Mouse (Mus musculus) limb, embryonic 15.5 days (tissue): ENCODE data around the gene Mapkapk2. TPM values are rescaled to one million over a fixed set of nuclear protein-coding genes. Genes with fewer than 3 reads are reported as not detected.

Source experiments
- ATAC-seq: fragments of 200-750 bp; cut with Nextera tagmentation; 2 replicates; pipeline ENCODE4 v1.8.0; 2017; ENCODE audit warnings: low read depth, moderate TSS enrichment; ENCODE audit not compliant: insufficient number of reproducible peaks, low FRiP score, low TSS enrichment
- H3K27ac ChIP-seq: fragments of 300-500 bp; sonication (generic); 2 replicates; pipeline ENCODE4 v1.5.1; 2015; ENCODE audit warnings: moderate library complexity, mild to moderate bottlenecking, inconsistent platforms
- H3K27me3 ChIP-seq: fragments of 300-500 bp; sonication (generic); 2 replicates; pipeline ENCODE4 v1.6.1; 2015; ENCODE audit warnings: inconsistent platforms
- H3K36me3 ChIP-seq: fragments of 300-500 bp; sonication (generic); 2 replicates; pipeline ENCODE4 v1.6.1; 2015; ENCODE audit warnings: inconsistent platforms
- H3K4me1 ChIP-seq: fragments of 300-500 bp; sonication (generic); 2 replicates; pipeline ENCODE4 v1.6.1; 2015; ENCODE audit warnings: inconsistent platforms
- H3K4me2 ChIP-seq: fragments of 300-500 bp; sonication (generic); 2 replicates; pipeline ENCODE4 v1.6.1; 2015; ENCODE audit warnings: mild to moderate bottlenecking, inconsistent platforms
- H3K4me3 ChIP-seq: fragments of 300-500 bp; sonication (generic); 2 replicates; pipeline ENCODE4 v1.5.1; 2015; ENCODE audit warnings: mild to moderate bottlenecking, inconsistent platforms
- H3K9ac ChIP-seq: fragments of 300-500 bp; sonication (generic); 2 replicates; pipeline ENCODE4 v1.6.1; 2015; ENCODE audit warnings: inconsistent platforms
- H3K9me3 ChIP-seq: fragments of 300-500 bp; sonication (generic); 2 replicates; pipeline ENCODE4 v1.6.1; 2016; ENCODE audit warnings: inconsistent platforms
- WGBS: fragments of 180-500 bp; shearing (Covaris S2); methylation state at CpG from one replicate; pipeline ENCODE4 v1.1.7; 2015; 5-methylcytosine and 5-hydroxymethylcytosine counted together
- polyA plus RNA-seq: library from polyadenylated mRNA; unstranded; fragments of >200 nt; fragmentation: Nextera tagmentation; extraction: Ambion mirVana; gene quantifications from 2 replicates; pipeline ENCODE4 v1.2.1, GENCODE M21; 2015

Gene Mapkapk2
- polyA plus RNA-seq, 1 experiment from 2014 or later = 36.1 TPM

DNA sequence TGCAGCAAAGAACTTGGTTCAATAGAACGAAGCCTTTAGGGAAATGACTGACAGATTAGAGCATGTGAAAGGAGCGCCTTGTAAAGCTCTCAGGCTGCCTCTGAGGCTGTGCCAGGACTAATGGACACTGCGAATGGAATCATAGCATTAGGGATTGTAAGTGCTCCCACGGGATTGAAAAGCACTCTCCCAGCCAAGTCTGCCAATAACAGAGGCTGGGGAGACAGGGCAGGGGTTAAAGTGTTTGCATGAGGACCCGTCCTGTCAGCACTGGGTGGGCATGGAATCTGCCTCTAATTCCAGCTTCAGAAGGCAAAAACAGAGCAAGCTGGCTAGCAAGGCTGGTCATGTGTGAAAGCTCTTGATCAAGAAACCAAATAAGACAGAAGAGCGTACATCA lies 36.6 kb upstream of the Mapkapk2 start:
- WGBS = 63% methylated on average over 6 of the region's 6 CpGs
- H3K36me3 ChIP-seq = peaks cover 7% of the 10 kb centered on the region
- no peak overlapping the region for H3K4me2 ChIP-seq
- H3K4me3 ChIP-seq = no peak overlapping the region
- H3K4me1 ChIP-seq = 0 out of 2 replicates have a peak, but pooled peaks cover 5% of the 10 kb centered on the region
- H3K27ac ChIP-seq = no peak overlapping the region
- no peak overlapping the region for H3K9ac ChIP-seq
- no peaks in the 10 kb centered on the region for H3K9me3 ChIP-seq
- peaks cover 3% of the 10 kb centered on the region; the same call in 1 of the 2 replicates for H3K27me3 ChIP-seq
- no peak for ATAC-seq

GRCm38 (mm10) chr1:131125987-131126744 lies 28.5 kb upstream of the Mapkapk2 start:
- Histone ChIP-seq H3K4me3 (no peak overlapping the region), H3K9me3 (no peaks in the 10 kb centered on the region), H3K27me3 (no peaks in the 10 kb centered on the region), H3K4me2 (no peak overlapping the region), H3K27ac (no peak overlapping the region), H3K4me1 (no peaks in the 10 kb centered on the region), H3K9ac (no peak overlapping the region), H3K36me3 (peaks cover 15% of the 10 kb centered on the region)
- no peak for ATAC-seq
- WGBS = 58% methylated on average over 11 of the region's 11 CpGs

DNA sequence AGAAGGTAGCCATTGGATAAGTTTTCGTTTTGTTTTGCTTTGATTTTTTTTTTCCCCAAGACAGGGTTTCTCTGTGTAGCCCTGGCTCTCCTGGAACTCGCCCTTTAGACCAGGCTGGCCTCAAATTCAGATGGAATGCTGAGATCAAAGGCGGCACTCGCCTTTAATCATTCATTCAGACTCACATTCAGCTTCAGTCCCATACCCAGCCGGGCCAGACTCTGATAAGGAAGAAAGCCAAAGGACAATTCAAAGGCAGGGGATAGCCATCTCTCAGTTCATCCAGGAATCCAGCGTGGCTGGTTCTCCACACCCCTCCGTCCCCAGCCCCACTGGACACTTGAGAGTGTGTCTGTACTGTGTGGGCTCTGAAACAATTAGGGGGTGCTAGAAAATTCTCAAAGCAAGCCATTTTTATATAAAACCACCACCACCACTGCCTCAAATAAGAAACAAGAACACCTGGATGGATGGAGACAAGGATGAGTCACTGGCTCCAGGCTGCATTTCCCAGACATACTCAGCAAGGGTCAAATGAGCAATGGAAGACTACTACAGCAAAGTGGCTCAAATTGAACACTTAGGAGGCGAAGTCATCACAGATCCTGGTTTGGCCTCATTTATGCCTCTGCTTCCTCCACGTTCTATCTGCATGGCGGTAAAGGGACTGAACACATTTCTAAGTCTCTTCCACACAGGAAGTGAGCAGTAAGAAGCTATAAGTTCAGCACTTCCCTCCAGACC lies 26.1 kb upstream of the Mapkapk2 start:
- H3K4me3 ChIP-seq = no peak overlapping the region
- no peak overlapping the region for H3K27ac ChIP-seq
- H3K27me3 ChIP-seq = no peaks in the 10 kb centered on the region
- H3K4me1 ChIP-seq = no peaks in the 10 kb centered on the region
- no peak overlapping the region for H3K9ac ChIP-seq
- 57% methylated on average over 10 of the region's 10 CpGs for WGBS
- no peak overlapping the region for H3K4me2 ChIP-seq
- H3K9me3 ChIP-seq = no peaks in the 10 kb centered on the region
- 0 out of 2 replicates have a peak, but pooled peaks cover 2% of the 10 kb centered on the region for H3K36me3 ChIP-seq
- no peak for ATAC-seq

DNA sequence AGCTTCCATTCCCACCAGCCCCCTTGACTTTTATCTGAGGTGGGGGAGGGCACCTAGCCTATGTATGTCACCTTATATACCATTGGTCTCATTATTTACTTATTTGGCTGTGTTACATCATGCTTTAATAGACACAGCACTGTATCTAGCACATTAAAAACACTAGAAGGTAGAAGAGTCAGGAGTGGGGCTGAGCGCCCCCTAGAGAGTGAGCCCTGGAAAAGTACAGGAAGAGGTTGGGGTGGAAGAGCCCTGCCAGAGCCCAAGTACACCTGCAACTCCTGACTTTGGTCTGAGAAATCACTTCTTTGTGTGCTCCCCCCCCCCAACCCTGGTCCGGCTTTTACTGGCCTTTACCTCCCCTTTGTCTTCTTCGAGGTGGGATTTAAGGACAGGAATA lies 24.4 kb upstream of the Mapkapk2 start:
- H3K9ac ChIP-seq = no peak overlapping the region
- no peaks in the 10 kb centered on the region for H3K27me3 ChIP-seq
- no peak overlapping the region for H3K4me2 ChIP-seq
- no peak for ATAC-seq
- H3K36me3 ChIP-seq = no peaks in the 10 kb centered on the region
- 41% methylated on average over 3 of the region's 3 CpGs for WGBS
- no peak overlapping the region for H3K27ac ChIP-seq
- H3K9me3 ChIP-seq = no peaks in the 10 kb centered on the region
- H3K4me3 ChIP-seq = no peak overlapping the region
- no peaks in the 10 kb centered on the region for H3K4me1 ChIP-seq

DNA sequence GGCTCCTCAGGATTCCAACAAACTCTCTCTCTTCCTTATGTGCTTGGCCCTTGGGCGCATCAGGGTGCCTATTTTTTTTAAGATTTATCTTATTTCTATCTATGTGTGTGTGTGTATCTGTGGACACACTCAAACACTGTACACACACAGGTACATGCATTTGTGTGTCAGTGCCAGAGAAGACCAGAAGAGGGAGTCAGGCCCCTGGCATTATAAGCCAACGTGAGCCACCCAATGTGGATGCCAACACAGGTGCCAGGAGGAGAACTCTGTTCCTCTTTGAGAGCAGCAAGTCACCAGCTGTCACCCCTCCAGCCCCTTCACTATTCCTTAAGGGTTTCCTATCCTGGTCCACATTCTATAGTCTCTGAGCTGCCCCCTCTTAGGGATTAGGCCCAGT lies 21.4 kb upstream of the Mapkapk2 start:
- Histone ChIP-seq H3K9me3 (no peaks in the 10 kb centered on the region), H3K9ac (no peak overlapping the region), H3K4me3 (no peak overlapping the region), H3K4me1 (peaks cover 8% of the 10 kb centered on the region; the same call in 1 of the 2 replicates), H3K27ac (no peak overlapping the region), H3K36me3 (no peaks in the 10 kb centered on the region), H3K27me3 (no peaks in the 10 kb centered on the region), H3K4me2 (no peak overlapping the region)
- ATAC-seq = 0 out of 2 replicates have a peak, but pooled peaks have one; percentile 32
- 70% methylated on average over 2 of the region's 2 CpGs for WGBS

GRCm38 (mm10) chr1:131118530-131118929 lies 20.9 kb upstream of the Mapkapk2 start:
- H3K27ac ChIP-seq = no peak overlapping the region
- WGBS = 44% methylated on average over 10 of the region's 10 CpGs
- no peaks in the 10 kb centered on the region for H3K9me3 ChIP-seq
- H3K36me3 ChIP-seq = no peaks in the 10 kb centered on the region
- H3K4me2 ChIP-seq = no peak overlapping the region
- no peak for ATAC-seq
- peaks cover 8% of the 10 kb centered on the region; the same call in 1 of the 2 replicates for H3K4me1 ChIP-seq
- H3K27me3 ChIP-seq = no peaks in the 10 kb centered on the region
- H3K4me3 ChIP-seq = no peak overlapping the region
- H3K9ac ChIP-seq = no peak overlapping the region

DNA sequence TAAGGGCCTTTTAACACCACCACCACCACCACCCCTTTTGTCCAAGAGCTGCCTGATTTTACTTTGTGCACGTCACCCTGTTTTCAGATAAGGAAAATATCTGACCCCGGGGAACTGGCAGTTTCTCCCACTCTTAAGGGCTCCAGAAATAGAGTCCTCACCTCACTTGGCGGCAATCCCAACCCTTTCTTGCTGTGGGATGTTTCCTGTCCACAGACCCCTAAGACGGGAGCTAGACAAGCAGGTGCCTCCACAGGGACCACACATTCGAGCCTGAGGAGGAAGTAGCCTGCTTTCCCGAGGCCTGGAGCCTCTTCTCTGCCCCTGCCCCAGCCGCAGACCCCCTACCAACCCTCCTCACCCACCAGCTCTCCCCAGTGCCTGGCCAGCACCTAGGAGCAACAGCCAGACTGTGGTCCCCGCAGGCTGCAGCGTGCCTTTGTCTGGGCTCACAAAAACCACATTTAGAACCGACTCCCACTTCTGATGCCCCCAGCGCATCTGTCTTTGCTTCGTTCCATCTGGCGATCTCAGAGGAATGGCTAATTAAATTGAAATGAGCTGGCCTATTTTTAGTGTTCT lies 18.9 kb upstream of the Mapkapk2 start:
- no peak overlapping the region for H3K27ac ChIP-seq
- 59% methylated on average over 13 of the region's 13 CpGs for WGBS
- no peaks in the 10 kb centered on the region for H3K9me3 ChIP-seq
- peaks cover 14% of the 10 kb centered on the region for H3K4me1 ChIP-seq
- H3K36me3 ChIP-seq = no peaks in the 10 kb centered on the region
- H3K4me2 ChIP-seq = no peak overlapping the region
- no peak overlapping the region for H3K4me3 ChIP-seq
- no peak for ATAC-seq
- H3K27me3 ChIP-seq = no peaks in the 10 kb centered on the region
- H3K9ac ChIP-seq = no peak overlapping the region

GRCm38 (mm10) chr1:131115932-131116331 lies 18.3 kb upstream of the Mapkapk2 start:
- H3K9ac ChIP-seq = no peak overlapping the region
- H3K4me3 ChIP-seq = no peak overlapping the region
- no peaks in the 10 kb centered on the region for H3K9me3 ChIP-seq
- no peak overlapping the region for H3K27ac ChIP-seq
- H3K4me1 ChIP-seq = peaks cover 16% of the 10 kb centered on the region
- WGBS = 11% methylated on average over 6 of the region's 6 CpGs
- no peaks in the 10 kb centered on the region for H3K27me3 ChIP-seq
- no peaks in the 10 kb centered on the region for H3K36me3 ChIP-seq
- no peak for ATAC-seq
- no peak overlapping the region for H3K4me2 ChIP-seq

- Histone ChIP-seq H3K4me2 (no peak overlapping the region), H3K27ac (0 out of 2 replicates have a peak overlapping the region, but pooled peaks have one; percentile 4), H3K36me3 (no peaks in the 10 kb centered on the region), H3K4me1 (peaks cover 34% of the 10 kb centered on the region), H3K4me3 (no peak overlapping the region), H3K9ac (no peak overlapping the region), H3K9me3 (no peaks in the 10 kb centered on the region), H3K27me3 (no peaks in the 10 kb centered on the region)
- ATAC-seq = no peak
- WGBS = 22% methylated on average over 6 of the region's 6 CpGs
Measured at GRCm38 (mm10) chr1:131112576-131112975, 14.9 kb upstream of the Mapkapk2 start.

DNA sequence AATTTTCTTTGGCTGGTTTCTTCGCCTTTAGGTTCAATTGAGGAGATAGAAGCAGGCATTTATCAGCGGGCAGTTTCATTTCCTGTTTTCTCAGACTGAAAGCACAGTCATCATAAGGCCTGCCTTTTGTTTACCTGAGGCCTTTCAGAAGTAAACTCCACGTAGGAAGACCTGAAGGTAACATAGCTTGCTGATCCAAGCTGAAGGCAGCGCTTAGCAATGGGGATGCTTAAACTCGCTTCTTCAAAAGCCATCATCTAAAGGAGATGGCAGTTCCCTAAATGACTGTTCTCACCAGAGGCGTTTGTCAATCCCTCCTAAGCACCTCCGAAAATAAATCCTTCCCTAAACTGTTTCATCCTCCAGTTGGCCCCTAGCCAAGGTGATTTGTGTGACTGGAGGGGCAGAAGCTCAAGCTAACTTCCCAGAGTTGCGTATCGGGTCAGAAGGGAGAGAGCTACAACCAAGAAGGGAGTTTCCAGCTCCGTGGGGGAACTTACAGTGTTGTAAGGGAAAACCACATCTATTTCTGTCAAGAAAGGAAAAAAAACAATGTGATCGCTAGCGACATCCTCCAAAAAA lies 13.0 kb upstream of the Mapkapk2 start:
- Histone ChIP-seq H3K4me1 (peaks cover 29% of the 10 kb centered on the region), H3K27ac (peak overlapping the region; percentile 35; the same call in 1 of the 2 replicates), H3K4me2 (no peak overlapping the region), H3K9ac (no peak overlapping the region), H3K36me3 (no peaks in the 10 kb centered on the region), H3K9me3 (no peaks in the 10 kb centered on the region), H3K4me3 (no peak overlapping the region), H3K27me3 (no peaks in the 10 kb centered on the region)
- 48% methylated on average over 12 of the region's 12 CpGs for WGBS
- ATAC-seq = no peak

GRCm38 (mm10) chr1:131107575-131108308 lies 10.1 kb upstream of the Mapkapk2 start:
- ATAC-seq = peak; percentile 85
- no peaks in the 10 kb centered on the region for H3K27me3 ChIP-seq
- no peak overlapping the region for H3K4me2 ChIP-seq
- H3K36me3 ChIP-seq = no peaks in the 10 kb centered on the region
- H3K9me3 ChIP-seq = no peaks in the 10 kb centered on the region
- H3K4me1 ChIP-seq = peaks cover 25% of the 10 kb centered on the region
- H3K4me3 ChIP-seq = no peak overlapping the region
- peak overlapping the region; percentile 85 for H3K27ac ChIP-seq
- 43% methylated on average over 10 of the region's 10 CpGs for WGBS
- H3K9ac ChIP-seq = no peak overlapping the region
